Mouse (Mus musculus) limb, embryonic 10.5 days (tissue): ENCODE results near the gene Hmcn2. TPM values are rescaled to one million over a fixed set of nuclear protein-coding genes. Genes with fewer than 3 reads are reported as not detected.
A peak's percentile ranks its signal among the peaks of the same experiment; 100 is the strongest.

Source experiments
- DNase-seq: peaks from one replicate; pipeline ENCODE4 v3.0.0-alpha.2; 2017; ENCODE audit warnings: low spot score
- H3K27ac ChIP-seq: fragments of 300-500 bp; sonication (generic); 2 replicates; pipeline ENCODE4 v1.5.1; 2016; ENCODE audit warnings: mild to moderate bottlenecking
- H3K27me3 ChIP-seq: fragments of 300-500 bp; sonication (generic); 2 replicates; pipeline ENCODE4 v1.6.1; 2016; ENCODE audit warnings: low read depth, mild to moderate bottlenecking; ENCODE audit not compliant: poor library complexity, severe bottlenecking
- H3K36me3 ChIP-seq: fragments of 300-500 bp; sonication (generic); 2 replicates; pipeline ENCODE4 v1.6.1; 2016; ENCODE audit warnings: mild to moderate bottlenecking, moderate library complexity
- H3K4me1 ChIP-seq: fragments of 300-500 bp; sonication (generic); 2 replicates; pipeline ENCODE4 v1.6.1; 2016
- H3K4me3 ChIP-seq: fragments of 300-500 bp; sonication (generic); 2 replicates; pipeline ENCODE4 v1.5.1; 2016; ENCODE audit warnings: mild to moderate bottlenecking, moderate library complexity
- H3K9me3 ChIP-seq: fragments of 300-500 bp; sonication (generic); replicated peaks from 2 replicates; pipeline ENCODE4 v1.6.1; 2016; ENCODE audit warnings: mild to moderate bottlenecking
- WGBS: fragments of 180-500 bp; shearing (Covaris S2); methylation state at CpG from one replicate; pipeline ENCODE4 v1.1.7; 2016; 5-methylcytosine and 5-hydroxymethylcytosine counted together
- polyA plus RNA-seq: library from polyadenylated mRNA; unstranded; fragments of >200 nt; fragmentation: Nextera tagmentation; extraction: Ambion mirVana; gene quantifications from 2 replicates; pipeline ENCODE4 v1.2.1, GENCODE M21; 2016

The Hmcn2 gene
- polyA plus RNA-seq, 1 experiment from 2014 or later: 0.19 TPM

DNA sequence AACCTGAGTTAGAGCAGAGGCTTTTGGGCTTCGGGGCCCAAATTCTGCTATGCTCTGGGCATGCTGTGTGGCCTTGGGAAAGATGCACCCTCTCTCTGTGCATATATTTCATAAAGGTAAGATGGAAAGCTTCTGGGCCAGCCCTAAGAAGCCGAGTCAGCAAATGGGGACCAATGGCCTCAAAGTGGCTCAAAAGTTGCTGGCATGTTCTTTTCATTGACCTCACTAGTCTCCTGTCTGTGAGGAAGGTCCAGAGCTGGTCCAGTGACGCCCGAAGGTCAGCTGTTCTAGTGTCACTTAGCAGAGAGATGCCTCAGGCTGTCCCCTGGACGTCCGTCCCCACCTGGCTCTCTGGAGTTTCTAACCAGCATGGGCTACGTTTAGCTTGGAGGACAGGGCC, 154.6 kb downstream of the Hmcn2 start:
- H3K4me3 ChIP-seq: no peak overlapping the region
- H3K27me3 ChIP-seq: peaks cover 47% of the 10 kb centered on the region

DNA sequence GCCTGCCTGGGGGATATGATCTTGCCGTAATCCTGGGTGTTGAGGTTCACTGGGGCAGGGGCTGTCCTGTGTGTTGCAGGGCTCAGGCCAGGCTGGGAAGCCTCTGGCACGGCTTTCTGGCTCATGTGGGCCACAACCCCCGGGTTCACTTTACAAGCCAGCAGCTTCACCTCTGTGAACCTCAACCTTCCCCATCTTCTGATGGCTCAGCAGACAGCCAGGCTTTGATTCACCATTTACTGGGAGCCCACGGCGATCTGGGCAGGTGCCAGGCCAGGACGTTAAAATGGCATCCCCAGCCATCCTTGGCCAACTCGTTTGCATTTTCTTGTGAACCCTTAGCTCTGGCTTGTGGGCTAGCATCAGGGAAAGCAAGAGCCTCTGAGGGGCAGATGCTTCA, 155.3 kb downstream of the Hmcn2 start:
- H3K27me3 ChIP-seq: peaks cover 47% of the 10 kb centered on the region
- WGBS: 25% methylated on average over 7 of the region's 7 CpGs
- peaks cover 30% of the 10 kb centered on the region for H3K4me1 ChIP-seq
- peak overlapping the region; percentile 36; the same call in 1 of the 2 replicates for H3K27ac ChIP-seq
- H3K9me3 ChIP-seq: no peaks in the 10 kb centered on the region
- H3K36me3 ChIP-seq: no peaks in the 10 kb centered on the region
- peak overlapping the region; percentile 56 for H3K4me3 ChIP-seq
- no peak for DNase-seq

More for the DNA sequence above, 154.6 kb downstream of the Hmcn2 start:
- Histone ChIP-seq H3K36me3 (no peaks in the 10 kb centered on the region), H3K4me1 (peaks cover 36% of the 10 kb centered on the region), H3K9me3 (no peaks in the 10 kb centered on the region), H3K27ac (no peak overlapping the region)
- no peak for DNase-seq
- WGBS: 79% methylated on average over 7 of the region's 7 CpGs

DNA sequence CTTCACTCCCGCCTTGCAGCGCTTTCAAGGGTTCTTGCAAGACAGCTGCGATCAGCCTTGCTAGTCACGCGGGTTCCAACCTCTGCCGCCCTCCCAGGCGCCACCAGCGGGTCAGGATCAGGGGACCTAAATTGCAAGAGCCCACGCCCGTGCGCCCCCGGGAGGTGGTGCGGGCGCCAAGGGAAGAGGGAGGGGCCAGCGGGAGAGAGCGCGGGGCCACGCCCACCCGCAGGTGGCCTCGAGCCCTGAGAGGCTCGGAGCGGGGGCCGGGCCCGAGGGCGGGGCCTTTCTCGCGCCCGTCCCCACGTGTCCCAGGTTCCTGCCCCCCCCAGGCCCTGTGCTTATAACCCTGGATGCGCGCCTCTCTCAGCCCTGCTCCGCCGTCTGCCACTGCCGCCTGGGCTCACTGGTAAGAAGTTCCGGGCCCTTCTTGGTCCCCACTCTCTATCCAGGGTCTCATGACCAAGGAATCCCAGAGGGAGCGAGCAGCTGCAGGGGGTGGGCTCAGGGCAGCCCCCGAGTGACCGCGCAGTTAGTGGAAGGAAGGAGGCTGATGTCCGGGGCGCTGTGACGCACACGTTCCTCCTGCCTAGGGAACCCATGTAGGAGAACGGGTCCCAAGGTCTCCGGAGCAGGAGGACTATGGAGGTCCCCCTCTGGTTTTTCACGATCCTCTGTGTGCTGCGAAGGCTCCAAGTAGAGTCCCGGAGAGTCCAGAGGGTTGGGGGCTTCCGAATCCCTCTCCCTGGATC, 155.9 kb downstream of the Hmcn2 start, which contains the start of gene Ass1:
Gene Ass1 (plus strand): TSS at position 277 of the 752 bp plus-strand sequence.
- peak within 1 kb of the TSS; percentile 56 for H3K4me3 ChIP-seq
- DNase-seq: peak; percentile 73
- WGBS: under 1% methylated on average over 49 of the region's 49 CpGs
- peak within 1 kb of the TSS; percentile 36; the same call in 1 of the 2 replicates for H3K27ac ChIP-seq
- no peaks in the 10 kb centered on the region for H3K9me3 ChIP-seq
- H3K36me3 ChIP-seq: no peaks in the 10 kb centered on the region
- peaks cover 47% of the 10 kb centered on the region for H3K27me3 ChIP-seq
- peaks cover 27% of the 10 kb centered on the region for H3K4me1 ChIP-seq

DNA sequence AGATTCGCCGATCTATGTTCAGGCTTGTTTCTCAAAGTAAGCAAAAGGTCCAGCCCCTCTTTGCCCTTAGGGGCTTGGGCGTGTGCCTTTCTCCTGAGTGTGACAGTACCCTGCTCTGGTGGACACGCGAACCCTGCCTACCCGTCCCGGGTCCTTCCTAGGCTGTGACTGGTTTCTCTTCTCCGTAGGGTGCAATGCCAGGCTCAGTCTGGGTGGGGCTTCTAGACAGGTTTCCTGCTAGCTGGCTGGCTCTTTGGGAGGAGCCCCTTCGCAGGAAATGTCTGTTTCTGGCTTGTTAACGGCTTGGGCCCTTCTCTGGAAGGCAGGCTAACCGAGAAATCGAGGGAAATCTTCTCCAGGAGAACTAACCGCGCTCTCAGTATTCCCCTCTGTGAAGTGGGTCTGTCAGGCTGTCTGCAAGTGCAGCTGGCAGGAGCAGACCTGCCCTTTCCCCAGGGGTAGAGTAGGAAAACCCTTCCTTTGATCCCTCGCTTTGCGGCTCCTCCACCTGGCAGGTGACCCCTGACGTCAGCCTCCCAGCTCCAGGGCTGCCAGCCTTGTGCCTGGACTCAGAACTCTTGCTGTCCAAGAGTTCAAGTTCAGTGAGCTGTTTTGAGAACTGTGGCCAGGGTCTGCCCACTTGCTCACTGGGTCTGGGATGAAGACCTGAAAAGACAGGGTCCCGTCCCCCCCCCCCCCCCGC, 156.6 kb downstream of the Hmcn2 start:
- Histone ChIP-seq H3K27me3 (peaks cover 47% of the 10 kb centered on the region), H3K27ac (no peak overlapping the region), H3K9me3 (no peaks in the 10 kb centered on the region), H3K36me3 (no peaks in the 10 kb centered on the region), H3K4me1 (peaks cover 27% of the 10 kb centered on the region), H3K4me3 (peak overlapping the region; percentile 56)
- WGBS: 11% methylated on average over 19 of the region's 19 CpGs
- peak; percentile 53 for DNase-seq

DNA sequence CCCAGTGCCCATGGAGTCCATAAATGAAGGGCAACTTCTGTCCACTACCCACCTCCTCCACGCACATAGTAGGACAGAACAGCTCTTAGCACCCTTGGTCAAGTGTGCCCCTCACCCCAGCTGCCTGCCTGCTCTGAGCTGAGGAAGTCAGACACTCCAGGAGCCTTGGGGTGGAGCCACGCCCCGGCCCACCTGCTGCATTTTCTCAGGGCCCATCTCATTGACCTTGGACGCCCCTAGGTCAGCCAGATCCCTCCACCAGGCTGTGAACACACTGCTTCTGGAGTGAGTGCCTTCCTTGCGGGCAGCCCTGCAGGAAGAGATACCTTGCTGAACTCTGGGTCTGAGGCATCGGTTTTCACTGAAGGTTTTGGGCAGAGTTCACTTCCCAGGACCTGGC, 157.4 kb downstream of the Hmcn2 start:
- Histone ChIP-seq H3K27ac (no peak overlapping the region), H3K9me3 (no peaks in the 10 kb centered on the region), H3K27me3 (peaks cover 47% of the 10 kb centered on the region), H3K4me1 (peaks cover 27% of the 10 kb centered on the region), H3K4me3 (no peak overlapping the region; the same call in 1 of the 2 replicates), H3K36me3 (no peaks in the 10 kb centered on the region)
- 47% methylated on average over 6 of the region's 6 CpGs for WGBS
- DNase-seq: no peak

DNA sequence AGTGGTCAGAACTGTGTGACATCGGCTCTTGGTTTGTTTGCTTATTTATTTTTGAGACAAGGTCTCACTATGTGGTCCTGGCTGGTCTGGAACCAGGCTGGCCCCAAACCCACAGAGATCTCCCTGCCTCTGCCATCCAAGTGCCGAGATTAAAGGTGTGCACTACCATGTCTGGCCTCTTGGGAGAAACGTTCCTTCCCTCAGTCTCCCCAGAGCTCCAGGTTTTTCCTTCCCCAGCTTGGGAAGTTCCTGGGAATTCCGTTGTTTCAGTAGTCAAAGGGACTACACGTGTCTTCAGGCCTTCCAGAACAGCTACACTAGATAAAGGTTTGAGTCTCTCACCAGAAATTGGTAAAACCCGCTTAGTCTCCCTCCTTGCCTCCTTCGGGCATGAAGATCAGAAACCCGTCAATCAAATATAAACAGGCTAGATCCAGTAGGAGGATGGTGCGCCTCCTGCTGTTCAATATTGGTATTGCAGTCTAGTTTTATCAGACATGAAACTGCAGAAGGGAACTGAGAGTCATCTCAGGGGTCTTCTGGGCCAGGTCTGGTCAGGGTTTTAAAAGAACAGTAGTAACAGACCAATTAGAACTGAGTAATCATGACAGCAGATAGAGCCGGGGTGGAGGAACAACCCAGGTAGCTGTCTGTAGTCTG, 158.3 kb downstream of the Hmcn2 start:
- H3K27me3 ChIP-seq: peaks cover 47% of the 10 kb centered on the region
- no peaks in the 10 kb centered on the region for H3K9me3 ChIP-seq
- peak; percentile 60 for DNase-seq
- 52% methylated on average over 10 of the region's 10 CpGs for WGBS
- H3K36me3 ChIP-seq: no peaks in the 10 kb centered on the region
- no peak overlapping the region for H3K4me3 ChIP-seq
- no peak overlapping the region for H3K27ac ChIP-seq
- peaks cover 31% of the 10 kb centered on the region for H3K4me1 ChIP-seq

DNA sequence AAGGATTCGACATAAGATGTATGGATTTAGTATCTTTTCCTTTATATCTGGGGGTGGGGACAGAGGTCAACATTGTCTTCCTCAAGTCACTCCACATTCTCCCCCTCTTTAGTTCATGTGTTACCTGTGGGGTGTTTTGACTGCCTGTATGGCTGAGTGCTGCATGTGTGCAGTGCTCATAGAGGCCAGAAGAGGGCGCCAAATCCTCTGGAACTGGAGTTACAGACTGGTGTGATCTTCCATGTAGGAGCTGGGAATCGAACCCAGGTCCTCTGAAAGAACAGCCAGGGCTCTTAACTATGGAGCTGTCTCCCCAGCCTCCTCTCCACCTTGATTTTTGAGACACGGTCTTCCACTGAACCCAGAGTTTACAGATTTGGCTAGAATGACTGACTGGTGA, 159.7 kb downstream of the Hmcn2 start:
- H3K27ac ChIP-seq: no peak overlapping the region
- DNase-seq: no peak
- no peak overlapping the region for H3K4me3 ChIP-seq
- 68% methylated on average over 4 of the region's 4 CpGs for WGBS
- H3K4me1 ChIP-seq: peaks cover 35% of the 10 kb centered on the region
- H3K9me3 ChIP-seq: no peaks in the 10 kb centered on the region
- peaks cover 36% of the 10 kb centered on the region for H3K27me3 ChIP-seq
- H3K36me3 ChIP-seq: no peaks in the 10 kb centered on the region

DNA sequence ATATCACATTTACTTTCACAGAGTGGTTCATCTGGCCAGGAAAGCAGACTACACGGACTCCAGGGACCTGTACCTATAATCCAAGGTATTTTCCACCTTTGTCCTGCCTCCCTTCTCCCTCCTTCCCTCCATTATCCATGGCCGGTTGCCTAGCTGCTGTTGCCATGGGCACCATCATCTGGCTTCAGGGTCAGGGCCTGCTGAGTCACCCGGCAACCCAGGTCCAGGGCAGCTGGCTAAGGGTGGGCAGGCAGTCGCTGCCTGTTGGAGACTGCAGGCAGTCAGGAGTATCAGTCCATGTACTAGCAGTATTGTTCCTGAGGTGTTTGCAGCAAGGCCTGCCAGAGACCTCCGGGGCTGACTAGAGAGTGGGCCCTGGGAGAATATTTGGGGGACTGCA, 160.5 kb downstream of the Hmcn2 start:
- Histone ChIP-seq H3K4me3 (no peak overlapping the region), H3K27ac (no peak overlapping the region), H3K9me3 (no peaks in the 10 kb centered on the region), H3K27me3 (peaks cover 28% of the 10 kb centered on the region), H3K4me1 (peaks cover 28% of the 10 kb centered on the region), H3K36me3 (no peaks in the 10 kb centered on the region)
- WGBS: 66% methylated on average over 5 of the region's 5 CpGs
- DNase-seq: no peak

DNA sequence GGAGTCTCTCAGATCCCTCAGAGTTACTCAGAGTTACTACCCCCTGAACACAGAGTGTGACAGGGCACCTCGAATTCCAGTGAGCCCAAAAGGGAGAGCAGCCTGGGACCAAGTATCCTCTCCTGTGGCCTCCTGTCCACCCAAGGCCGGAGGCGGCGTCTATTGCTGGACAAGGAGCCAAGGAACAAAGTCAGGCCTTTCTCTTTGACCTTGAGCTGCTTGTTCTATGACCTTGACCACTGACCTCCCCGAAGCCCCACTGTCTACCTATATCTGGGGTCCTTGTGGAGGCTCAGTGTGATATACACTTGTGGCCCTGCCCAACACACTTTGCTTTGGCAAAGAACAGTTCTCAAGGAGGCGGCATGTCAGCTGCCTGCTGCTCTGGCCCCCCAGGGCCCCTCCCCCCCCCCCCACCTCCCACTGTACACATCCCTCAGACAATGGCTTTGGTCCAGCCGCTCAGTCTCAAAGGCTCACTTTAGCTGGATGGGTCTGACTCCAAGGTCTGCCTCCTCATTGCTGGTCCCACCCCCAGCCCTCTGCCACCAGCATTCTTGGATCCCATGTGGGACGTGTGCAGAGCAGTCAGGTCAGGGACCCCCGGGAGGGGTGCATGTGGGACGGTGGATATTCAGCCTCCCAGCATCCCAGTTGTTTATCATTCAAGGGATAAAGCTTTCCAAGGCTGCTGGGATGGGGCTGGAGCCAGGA, 162.0 kb downstream of the Hmcn2 start:
- Histone ChIP-seq H3K27ac (0 out of 2 replicates have a peak overlapping the region, but pooled peaks have one; percentile 9), H3K4me1 (peaks cover 14% of the 10 kb centered on the region), H3K4me3 (no peak overlapping the region), H3K9me3 (no peaks in the 10 kb centered on the region), H3K36me3 (no peaks in the 10 kb centered on the region), H3K27me3 (peaks cover 16% of the 10 kb centered on the region)
- 75% methylated on average over 10 of the region's 10 CpGs for WGBS
- no peak for DNase-seq

DNA sequence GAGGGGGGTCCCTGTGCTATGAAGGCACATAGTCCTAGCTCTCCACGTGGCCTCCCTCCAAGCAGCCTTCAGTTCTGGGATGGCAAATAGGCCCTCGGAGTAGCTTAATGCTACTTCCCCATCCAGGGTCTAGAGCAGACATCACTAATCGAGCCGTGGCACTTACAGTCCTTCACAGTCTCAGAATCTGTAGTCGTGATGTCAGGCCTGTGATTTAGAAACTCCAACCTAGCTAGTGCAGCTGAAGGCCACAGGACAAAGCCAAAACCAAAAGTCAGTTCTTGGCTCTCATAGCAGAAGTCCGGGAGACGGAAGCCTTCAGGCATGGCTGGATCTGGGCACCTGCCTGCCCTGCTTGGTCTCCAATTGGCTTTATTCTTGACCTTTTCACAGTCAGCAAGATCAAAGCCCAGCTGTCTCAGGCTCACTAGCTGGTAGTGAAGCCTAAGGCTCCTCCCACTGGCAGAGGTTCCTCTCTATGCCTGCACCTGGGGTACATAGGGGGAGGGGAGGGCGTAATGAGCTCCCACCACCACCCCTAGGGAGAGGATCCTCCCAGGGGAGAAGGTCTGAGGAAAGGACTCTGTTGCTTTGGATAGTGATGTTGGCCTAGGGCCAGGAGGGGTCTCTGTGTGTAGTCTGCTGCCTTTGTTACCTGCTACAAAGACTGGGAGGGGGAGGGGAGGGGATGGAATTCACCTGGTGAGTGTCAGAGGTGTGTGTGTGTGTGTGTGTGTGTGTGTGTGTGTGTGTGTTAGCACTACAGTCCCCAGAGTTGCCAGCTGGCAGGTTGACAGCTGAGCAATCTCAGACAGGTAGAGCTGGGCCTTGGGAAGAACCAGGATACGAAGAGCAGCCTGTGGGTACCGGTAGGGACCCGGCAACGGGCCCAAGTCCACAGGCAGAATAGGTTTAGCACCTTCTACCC, 163.3 kb downstream of the Hmcn2 start:
- Histone ChIP-seq H3K27me3 (peaks cover 16% of the 10 kb centered on the region), H3K36me3 (no peaks in the 10 kb centered on the region), H3K4me1 (peaks cover 11% of the 10 kb centered on the region), H3K27ac (no peak overlapping the region), H3K9me3 (no peaks in the 10 kb centered on the region), H3K4me3 (no peak overlapping the region)
- 77% methylated on average over 12 of the region's 12 CpGs for WGBS
- DNase-seq: no peak

DNA sequence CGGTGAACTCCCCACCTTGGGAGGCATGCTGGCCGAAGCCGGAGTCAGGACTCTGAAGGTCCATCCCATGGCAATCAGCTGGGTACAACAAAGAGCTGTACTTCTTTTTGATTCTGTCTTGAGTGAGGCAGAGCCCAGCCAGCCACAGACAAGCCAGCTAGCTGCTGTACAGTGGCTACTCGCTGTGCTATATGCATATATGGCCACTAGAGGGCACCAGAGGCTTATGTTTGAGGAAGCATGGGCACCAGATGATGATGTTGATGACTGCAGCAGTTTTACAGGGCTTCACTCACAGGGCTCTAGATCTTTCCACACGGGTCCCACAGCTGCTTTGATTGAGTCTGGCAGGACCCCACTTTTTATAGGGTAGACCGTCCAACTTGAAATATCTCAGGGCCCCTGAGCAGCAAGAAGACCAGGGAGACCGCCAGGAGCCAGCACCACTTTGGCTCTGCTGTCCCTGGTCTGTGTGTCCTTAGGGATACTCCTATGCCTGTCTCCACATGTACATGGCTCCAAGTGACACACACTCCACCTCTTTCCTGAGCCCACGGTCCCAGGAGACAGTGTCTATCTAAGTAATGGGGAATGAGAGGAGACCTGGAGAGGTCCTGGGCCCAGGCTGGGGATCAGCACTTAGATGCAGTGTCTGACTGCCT, 168.8 kb downstream of the Hmcn2 start:
- peaks cover 46% of the 10 kb centered on the region for H3K27me3 ChIP-seq
- WGBS: 34% methylated on average over 8 of the region's 8 CpGs

More for the DNA sequence above, 168.8 kb downstream of the Hmcn2 start:
- H3K4me3 ChIP-seq: no peak overlapping the region
- DNase-seq: peak; percentile 88
- H3K9me3 ChIP-seq: no peaks in the 10 kb centered on the region
- H3K36me3 ChIP-seq: no peaks in the 10 kb centered on the region
- H3K27ac ChIP-seq: no peak overlapping the region
- H3K4me1 ChIP-seq: peaks cover 7% of the 10 kb centered on the region
